Mouse (Mus musculus): ENCODE results near the gene Dars. TPM values are rescaled to one million over a fixed set of nuclear protein-coding genes. Genes with fewer than 3 reads are reported as not detected.
"Not testable (repeated sequence)": the region's sequence is repeated elsewhere in the genome, so short reads cannot be mapped to it uniquely, and the experiment has no call there.

Gene Dars
- total RNA-seq, 2 experiments from 2014 or later: 50.2 to 50.3 TPM

DNA sequence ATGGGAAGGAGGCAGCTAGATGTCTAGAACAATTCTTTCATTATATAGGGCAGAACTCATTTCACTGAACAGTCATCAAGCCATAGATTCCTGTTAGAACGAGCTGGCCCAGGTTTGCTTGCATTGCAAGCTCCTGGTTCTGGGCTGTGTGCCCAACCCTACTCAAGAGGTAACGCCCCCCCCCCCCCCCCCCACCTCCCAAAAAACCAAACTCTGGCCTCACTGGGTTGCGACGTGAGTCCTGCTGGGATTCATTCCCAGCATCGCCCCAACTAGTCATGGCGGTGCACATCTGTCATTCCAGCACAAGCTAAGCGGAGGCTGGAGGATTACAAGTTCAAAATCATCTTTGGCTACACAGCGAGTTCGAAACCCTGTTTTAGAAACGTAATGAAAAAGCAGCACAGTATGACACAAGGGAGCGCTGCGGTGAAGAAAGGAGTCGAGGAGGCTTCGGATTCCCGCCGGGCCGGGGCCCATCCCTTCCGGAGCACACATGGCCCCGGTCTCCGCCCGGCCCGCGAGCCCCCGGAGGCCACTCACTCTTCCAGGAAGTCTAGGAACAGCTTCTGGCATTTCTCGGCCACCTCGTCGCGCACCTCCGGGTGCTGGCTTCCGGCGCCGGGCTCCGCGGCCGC is 58.1 kb downstream of the Dars start:
- DNase-seq (ENCODE audit: low spot score in 2 of 2): no peak
- intact Hi-C loops (cut with DNase I): no loop called here

DNA sequence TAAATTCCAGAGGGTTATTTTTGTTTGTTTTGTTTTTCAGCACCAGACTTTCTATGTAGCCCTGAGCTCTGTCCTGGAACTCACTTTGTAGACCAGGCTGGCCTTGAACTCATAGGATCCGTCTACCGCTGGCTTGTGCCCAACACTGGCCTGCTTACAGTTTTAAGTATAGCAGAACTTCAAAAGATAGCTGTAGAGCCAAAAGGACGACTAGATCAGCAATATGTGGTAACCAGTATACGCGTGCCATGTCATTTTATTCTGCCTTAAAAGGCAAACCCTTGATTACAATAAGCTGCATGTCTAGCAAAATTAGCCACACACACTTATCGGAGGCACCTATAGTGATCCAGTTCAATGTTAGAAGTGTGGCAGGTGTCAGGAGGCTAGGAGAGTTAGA is 58.9 kb downstream of the Dars start:
- intact Hi-C loops (cut with DNase I): no loop called here
- DNase-seq (ENCODE audit: low spot score in 2 of 2): no peak

DNA sequence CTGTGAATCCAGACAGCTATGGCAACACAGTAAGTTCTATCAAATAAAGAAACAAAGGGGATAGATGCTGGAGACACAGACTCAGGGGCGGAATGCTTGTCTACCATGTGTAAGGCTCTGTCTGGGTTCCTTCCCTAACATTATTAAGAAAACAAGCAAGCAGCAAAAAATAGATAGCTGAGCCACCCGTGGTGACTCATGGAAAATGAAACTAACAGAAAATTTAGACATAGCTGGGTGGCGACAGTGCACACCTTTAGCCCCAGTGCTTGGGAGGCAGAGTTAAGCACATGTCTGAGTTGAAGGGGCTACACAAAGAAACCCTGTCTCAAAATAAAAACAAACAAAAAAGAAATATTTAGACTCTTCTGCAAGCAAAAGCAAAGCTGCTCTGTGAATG is 59.7 kb downstream of the Dars start:
- DNase-seq (ENCODE audit: low spot score in 2 of 2): no peak
- intact Hi-C loops (cut with DNase I): no loop called here

DNA sequence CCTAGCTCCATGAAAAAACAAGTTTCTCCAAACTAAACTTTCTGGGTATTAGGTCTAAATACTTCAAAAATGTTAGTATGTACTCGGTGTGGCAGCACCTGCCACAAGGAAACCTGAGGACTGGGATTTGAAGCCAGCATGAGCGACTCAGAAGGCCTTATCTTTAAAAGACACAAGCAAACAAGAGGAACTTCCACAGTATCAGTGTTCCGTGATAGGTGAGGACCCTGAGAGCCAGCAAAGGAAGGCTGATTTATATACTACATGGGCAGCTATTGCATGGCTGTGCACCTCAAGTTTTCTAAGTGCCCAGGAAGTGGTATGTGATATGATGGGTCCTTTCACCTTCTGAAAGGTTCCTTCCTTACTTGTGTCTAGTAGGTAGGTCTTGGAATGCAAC is 64.1 kb downstream of the Dars start:
- no peak for DNase-seq (ENCODE audit: low spot score in 2 of 2)

DNA sequence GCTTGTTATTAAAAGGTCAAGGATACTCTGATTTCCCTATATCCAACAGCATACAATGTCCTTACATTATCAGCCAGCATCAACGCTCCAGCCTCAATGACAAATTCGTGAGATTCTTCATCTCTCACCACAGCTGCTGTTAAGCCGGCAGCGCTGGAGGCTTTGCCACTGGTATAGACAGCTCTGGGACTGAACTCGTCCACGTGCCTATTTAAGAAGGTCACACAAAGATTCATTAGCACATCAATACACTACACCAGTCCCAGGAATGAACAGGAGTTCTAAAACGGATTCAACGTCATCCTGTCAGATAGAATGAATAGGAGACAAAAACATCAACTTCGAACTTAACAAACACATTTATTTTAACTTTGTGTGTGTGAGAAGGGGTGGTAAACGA is 72.9 kb downstream of the Dars start:
- DNase-seq (ENCODE audit: low spot score in 2 of 2): no peak
- intact Hi-C loops (cut with DNase I): no loop called here

More for the DNA sequence above, 64.1 kb downstream of the Dars start:
- intact Hi-C loops (cut with DNase I): no loop called here

DNA sequence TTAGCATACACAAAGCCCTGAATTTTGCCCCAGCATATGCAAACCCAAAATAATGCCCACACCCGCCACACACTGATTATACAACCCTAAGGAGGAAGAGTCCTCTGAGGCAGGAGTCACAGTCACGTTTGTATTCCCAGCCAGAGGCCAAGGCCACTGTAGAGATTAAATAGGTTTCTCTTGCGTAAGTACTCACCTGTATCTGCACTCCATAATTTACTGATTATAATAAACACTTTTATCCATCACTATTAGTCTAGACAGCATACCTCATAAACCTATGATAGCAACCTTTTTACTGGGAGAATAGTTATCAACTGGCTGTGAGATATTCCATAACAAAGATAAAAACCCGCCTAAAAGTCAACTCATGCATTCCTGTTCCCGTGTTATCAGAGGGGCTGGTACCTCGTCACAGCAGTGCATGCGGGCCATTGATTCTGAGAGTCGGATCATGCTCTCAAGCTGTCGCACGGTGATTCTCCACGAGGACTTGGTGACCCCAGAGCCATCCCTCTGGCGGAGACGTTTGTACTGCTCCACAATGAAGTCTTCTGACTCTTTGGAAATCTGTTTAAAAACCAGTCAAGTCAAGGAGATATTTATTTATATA is 79.4 kb downstream of the Dars start:
- DNase-seq (ENCODE audit: low spot score in 2 of 2): no peak
- intact Hi-C loops (cut with DNase I): no loop called here

DNA sequence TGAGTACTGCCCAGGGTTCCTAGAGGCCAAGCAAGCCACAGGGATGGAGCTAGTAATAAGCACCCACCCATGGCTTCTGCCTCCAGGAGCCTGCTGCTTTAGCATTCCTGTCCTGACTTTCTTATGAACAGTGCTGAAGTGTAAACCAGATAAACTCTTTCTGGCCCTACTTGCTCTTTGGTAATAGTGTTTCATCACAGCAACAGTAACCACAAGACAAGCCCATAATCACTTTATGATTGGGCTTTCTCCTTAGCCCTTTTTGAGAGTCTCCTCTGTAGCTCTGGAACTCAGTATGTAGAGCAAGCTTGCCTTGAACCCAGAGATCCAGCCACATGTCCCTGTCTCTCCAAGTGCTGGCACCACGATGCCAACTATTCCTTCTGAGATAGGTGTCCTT is 86.9 kb downstream of the Dars start:
- DNase-seq (ENCODE audit: low spot score in 2 of 2): no peak
- intact Hi-C loops (cut with DNase I): no loop called here

DNA sequence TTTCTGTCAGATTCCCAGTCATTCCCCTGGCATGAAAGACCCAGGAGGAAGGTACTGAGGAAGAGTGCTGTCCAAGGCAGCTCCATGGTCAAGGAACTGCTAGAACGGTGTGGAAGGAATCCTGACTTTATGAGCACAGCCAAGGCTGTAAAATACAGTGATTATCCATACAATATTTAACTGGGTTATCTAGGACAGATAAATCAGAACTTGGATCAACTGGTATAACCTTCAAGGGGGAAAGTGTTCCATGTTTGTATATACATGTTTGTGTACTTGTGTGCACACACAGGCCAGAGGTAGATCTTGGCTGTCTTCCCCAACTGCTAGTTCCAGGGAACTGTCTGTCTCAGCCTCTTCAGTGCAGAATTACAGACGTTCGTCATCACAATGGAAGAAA is 89.0 kb downstream of the Dars start, which contains the start of gene Lct:
Gene Lct (minus strand): TSS at position 101 of the 400 bp plus-strand sequence.
- intact Hi-C loops (cut with DNase I): no loop called here
- no peak for DNase-seq (ENCODE audit: low spot score in 2 of 2)

DNA sequence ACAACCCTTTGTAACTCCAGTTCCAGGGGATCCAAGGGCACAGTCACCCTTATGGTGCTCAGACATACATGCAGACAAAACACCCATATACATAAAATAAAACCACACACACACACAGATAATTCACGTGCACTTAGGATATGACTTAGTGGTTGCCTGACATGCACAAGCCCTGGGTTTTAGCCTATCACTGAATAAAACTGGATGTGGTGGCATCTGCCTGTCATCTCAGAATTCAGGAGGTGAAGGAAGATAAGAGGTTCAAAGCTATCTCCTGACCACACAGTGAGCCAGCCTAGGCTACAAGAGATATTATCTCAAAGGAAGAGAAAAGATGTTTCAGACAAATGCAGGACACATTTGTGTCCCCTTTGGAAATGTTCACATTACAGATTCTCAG is 90.0 kb downstream of the Dars start:
- intact Hi-C loops (cut with DNase I): no loop called here
- DNase-seq (ENCODE audit: low spot score in 2 of 2): no peak

DNA sequence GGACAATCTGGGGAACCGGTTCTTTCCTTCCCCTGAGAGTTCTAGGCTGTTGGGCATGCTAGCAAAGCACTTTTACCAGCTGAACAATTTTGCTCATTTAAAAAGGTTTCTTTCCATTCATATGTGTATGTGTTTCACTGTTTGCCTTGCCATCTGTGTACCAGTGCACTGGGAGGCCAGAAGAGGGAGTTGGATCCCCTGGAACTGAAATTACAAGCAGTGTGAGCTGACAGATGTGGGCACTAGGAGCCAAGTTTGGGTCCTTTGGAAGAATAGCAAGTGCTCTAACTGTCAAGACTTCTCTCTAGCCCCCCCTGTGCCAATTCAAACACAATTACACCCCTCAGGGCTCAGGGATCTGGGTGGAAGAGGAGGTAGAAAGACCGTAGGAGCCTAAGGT is 92.4 kb downstream of the Dars start:
- DNase-seq (ENCODE audit: low spot score in 2 of 2): no peak
- intact Hi-C loops (cut with DNase I): no loop called here

DNA sequence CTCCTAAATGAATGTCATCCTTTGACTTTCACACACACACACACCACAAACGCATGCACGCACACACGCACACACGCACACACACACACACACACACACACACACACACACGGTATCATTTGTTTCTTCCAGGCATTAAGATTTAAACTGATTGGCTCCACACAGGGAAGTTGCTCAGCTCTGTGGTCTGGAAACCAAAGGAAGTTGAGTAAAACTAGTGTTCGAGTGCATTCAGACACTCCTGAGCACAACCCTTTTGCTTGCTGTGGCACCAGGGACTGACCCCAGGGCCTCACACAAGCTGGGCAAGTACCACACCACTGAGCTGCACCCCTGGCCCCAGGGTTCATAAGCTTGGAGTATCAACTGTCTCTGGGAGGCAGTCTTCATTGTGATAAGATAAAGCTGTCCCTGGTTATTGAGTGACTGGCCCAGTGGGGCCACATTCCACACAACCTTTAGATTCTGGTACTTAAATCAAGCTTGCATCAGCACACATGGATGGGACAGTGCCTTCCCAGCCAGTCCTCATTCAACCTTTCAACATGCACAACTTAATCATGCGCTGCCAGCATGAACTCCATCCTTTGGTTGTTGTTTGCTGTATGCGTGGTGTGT is 94.0 kb downstream of the Dars start:
- DNase-seq (ENCODE audit: low spot score in 2 of 2): no peak
- intact Hi-C loops (cut with DNase I): no loop called here

DNA sequence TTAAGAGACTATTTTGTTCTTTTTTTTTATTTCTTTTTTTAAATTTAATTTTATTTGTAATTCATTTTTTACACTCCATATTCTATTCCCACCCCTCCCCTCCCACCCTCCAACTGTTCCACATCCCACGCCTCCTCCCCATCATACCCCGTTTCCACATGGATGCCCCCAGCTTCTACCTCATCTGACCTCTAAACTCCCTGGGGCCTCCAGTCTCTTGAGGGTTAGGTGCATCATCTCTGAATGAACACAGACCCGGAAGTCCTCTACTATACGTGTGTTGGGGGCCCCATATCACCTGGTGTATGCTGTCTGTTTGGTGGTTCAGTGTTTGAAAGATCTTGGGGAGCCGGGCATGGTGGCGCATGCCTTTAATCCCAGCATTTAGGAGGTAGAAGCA is 97.9 kb downstream of the Dars start:
- intact Hi-C loops (cut with DNase I); DNase-seq (ENCODE audit: low spot score in 2 of 2): not testable (repeated sequence)

DNA sequence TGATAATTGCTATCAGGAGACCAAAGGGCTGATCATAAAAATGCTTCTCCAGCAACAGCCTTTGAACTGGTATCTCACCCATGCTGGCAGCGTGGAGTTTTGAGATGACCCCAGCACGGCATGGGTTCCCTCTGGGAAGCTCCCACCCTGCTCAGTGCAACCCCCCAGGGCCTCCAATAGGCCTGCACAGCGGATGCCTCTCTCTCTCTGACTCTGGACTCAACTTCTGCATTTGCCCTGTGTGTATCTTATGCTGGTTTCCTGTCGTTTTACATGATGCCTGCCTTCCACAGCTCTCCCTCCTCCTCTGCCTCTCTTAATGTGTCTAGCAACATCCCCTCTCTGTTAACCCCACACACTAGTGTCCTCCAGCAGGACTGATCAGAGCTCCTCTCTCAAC is 102.5 kb downstream of the Dars start:
- intact Hi-C loops (cut with DNase I): no loop called here
- no peak for DNase-seq (ENCODE audit: low spot score in 2 of 2)

Other genes with a start within 250 kb of the Dars start
- 10 to 100 TPM; 43.1 to 48.9 TPM for gene Ubxn4, start 173.4 kb downstream of the Dars start, total RNA-seq (2021)
- gene Lct, start 89.0 kb downstream of the Dars start, total RNA-seq (2021): 1 to 10 TPM; 1.7 to 2.7 TPM
- gene Mcm6, start 57.7 kb downstream of the Dars start, total RNA-seq (2021): 1 to 10 TPM; 5.3 to 6.2 TPM
- 1 to 10 TPM; 1.5 to 1.6 TPM for gene Cxcr4, start 174.9 kb upstream of the Dars start, total RNA-seq (2021)